Mouse (Mus musculus): ENCODE results near the gene Tm4sf1. TPM values are rescaled to one million over a fixed set of nuclear protein-coding genes. Genes with fewer than 3 reads are reported as not detected.

Gene Tm4sf1
- polyA plus RNA-seq, 1 experiment from 2014 or later, result 3.5 TPM

DNA sequence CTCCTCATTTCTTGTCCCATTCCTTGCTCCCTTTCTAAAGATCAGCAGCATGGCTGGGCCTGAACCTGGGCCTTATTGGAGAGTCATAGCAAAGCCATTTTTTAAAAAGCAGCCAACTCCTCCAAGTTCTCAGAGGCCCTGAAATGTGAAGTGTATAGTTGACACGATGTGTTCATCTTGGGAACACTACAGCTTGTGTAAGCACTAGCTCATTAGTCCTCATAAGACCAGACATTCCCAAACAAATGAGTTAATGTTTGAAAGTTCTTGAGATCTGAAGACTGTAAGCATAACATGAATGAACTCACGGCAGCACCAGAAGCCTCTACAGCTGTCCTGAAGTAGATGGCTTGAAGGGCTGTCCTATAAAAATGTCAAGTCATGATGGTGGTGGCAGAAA is 32.8 kb downstream of the Tm4sf1 start:
- Histone ChIP-seq H3K4me3 (no peak overlapping the region), H3K9me3 (replicated peaks) (no peaks in the 10 kb centered on the region), H3K27ac (no peak overlapping the region), H3K36me3 (no peaks in the 10 kb centered on the region), H3K27me3 (ENCODE audit: low read depth, poor library complexity, severe bottlenecking) (no peaks in the 10 kb centered on the region), H3K4me1 (no peaks in the 10 kb centered on the region)
- no peak for DNase-seq (ENCODE audit: low spot score)
- 84% methylated on average over 2 of the region's 2 CpGs for WGBS

DNA sequence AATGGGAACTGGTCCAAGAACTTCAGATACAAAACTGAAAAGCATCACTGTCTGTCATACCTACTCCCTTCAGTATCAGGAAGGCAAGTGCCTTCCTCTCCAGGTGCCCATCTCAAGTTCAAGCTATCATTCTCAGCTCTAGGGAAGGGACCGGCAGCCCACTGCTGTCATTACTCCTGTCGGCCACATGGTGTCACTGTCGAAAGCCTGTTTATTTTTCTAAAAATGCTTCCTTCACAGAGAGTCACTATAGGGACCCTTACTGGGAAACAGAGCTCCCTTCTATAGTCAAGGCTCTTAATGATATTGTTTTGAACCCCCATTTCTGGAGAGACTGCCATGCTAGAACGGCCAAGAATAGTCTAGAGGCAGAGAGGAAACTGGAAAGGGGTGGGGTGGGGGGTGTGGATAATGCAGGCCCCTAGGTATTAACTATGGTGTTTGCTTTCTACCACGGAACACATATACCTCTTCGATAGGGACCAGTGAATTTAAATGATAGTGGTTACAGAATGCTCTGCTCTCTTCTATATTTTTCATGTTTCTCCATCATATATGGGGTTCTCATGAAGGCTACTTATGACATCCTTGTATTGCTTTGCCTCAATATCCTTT is 34.1 kb downstream of the Tm4sf1 start:
- H3K27me3 ChIP-seq (ENCODE audit: low read depth, poor library complexity, severe bottlenecking), result no peaks in the 10 kb centered on the region
- 37% methylated on average over 6 of the region's 6 CpGs for WGBS
- H3K4me3 ChIP-seq, result no peak overlapping the region
- H3K4me1 ChIP-seq, result no peaks in the 10 kb centered on the region
- H3K27ac ChIP-seq, result no peak overlapping the region
- no peaks in the 10 kb centered on the region for H3K36me3 ChIP-seq
- DNase-seq (ENCODE audit: low spot score), result peak; percentile 55
- H3K9me3 ChIP-seq (replicated peaks), result no peaks in the 10 kb centered on the region

DNA sequence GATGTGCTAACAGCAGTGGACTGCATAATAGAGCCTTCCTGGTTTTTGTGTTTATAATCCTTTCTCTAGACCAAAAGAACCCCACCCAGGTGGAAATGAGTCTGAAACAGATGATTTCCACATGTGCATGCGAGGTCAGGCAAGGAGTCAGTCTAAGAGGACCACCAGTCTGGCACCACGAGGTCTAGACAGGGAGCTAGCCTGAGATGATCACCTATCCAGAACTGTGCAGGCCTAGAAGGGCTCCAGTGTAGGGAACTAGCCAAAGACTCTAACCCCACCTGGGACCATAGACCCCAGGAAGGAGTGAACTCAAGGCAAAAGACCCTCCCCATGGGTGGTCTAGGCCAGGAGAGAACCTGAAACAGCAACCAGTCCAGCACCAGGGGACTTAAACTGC is 48.7 kb downstream of the Tm4sf1 start:
- Histone ChIP-seq H3K27me3 (ENCODE audit: low read depth, poor library complexity, severe bottlenecking) (no peaks in the 10 kb centered on the region), H3K4me1 (no peaks in the 10 kb centered on the region), H3K27ac (no peak overlapping the region), H3K9me3 (replicated peaks) (no peaks in the 10 kb centered on the region), H3K36me3 (no peaks in the 10 kb centered on the region), H3K4me3 (no peak overlapping the region)
- 77% methylated on average over 2 of the region's 2 CpGs for whole genome bisulfite sequencing
- no peak for DNase-seq (ENCODE audit: low spot score)

DNA sequence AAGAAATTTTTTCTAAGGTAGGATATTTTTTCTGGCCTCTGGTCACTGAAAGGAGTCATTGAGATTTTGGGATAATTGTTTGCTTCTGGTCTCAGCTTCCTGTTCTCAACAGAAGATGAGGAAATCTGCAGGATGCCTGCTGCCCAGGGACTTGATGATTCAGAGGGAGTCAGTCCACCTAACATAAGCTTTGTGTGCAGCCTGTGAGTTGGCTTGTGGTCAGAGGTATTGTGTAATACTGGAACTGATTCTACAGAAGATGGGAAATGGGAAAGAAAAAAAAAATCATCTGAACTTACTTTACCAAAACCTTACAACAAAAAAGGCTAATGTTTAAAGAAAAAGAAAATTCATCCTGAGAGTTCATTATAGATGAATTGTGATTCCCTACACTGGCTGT is 49.2 kb downstream of the Tm4sf1 start:
- H3K27me3 ChIP-seq (ENCODE audit: low read depth, poor library complexity, severe bottlenecking), result no peaks in the 10 kb centered on the region
- no peaks in the 10 kb centered on the region for H3K4me1 ChIP-seq
- H3K4me3 ChIP-seq, result no peak overlapping the region
- H3K9me3 ChIP-seq (replicated peaks), result no peaks in the 10 kb centered on the region
- H3K27ac ChIP-seq, result no peak overlapping the region
- no peak for DNase-seq (ENCODE audit: low spot score)
- no peaks in the 10 kb centered on the region for H3K36me3 ChIP-seq

DNA sequence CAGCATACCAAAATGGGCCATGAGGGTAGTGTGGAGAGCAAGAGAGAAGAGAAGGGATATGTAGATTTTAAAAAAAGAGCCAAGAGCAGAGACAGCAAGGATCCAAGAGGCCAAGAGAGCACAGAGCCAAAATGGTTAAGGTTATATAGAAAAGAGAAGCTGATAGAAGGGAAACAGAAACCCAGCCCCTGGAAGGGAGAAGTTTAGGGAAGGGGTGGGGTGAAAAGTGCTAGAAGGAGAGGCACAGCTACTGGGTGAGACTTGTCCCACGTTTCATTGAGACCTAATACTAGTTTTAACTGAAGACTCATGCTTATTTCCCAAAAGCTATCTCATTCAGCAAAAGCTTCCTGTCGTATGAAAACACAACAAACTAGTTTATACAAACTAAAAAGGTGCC is 56.5 kb downstream of the Tm4sf1 start:
- no peak for DNase-seq (ENCODE audit: low spot score)
- Histone ChIP-seq H3K36me3 (no peaks in the 10 kb centered on the region), H3K27me3 (ENCODE audit: low read depth, poor library complexity, severe bottlenecking) (no peaks in the 10 kb centered on the region), H3K4me1 (no peaks in the 10 kb centered on the region), H3K9me3 (replicated peaks) (no peaks in the 10 kb centered on the region), H3K4me3 (no peak overlapping the region), H3K27ac (no peak overlapping the region)
- WGBS, result 67% methylated on average over 2 of the region's 2 CpGs

Other genes starting within 250 kb of the Tm4sf1 start
- gene Tm4sf4, start 123.3 kb upstream of the Tm4sf1 start, polyA plus RNA-seq (2016; fragmentation: Nextera tagmentation; extraction: Ambion mirVana), result not detected in 2 replicates